Mouse (Mus musculus): Measurements from ENCODE around the gene Pnliprp2. TPM values are rescaled to one million over a fixed set of nuclear protein-coding genes. Genes with fewer than 3 reads are reported as not detected.

Gene Pnliprp2
- not detected in 2 replicates for polyA plus RNA-seq (2014; fragmentation: Nextera tagmentation; extraction: Ambion mirVana)

DNA sequence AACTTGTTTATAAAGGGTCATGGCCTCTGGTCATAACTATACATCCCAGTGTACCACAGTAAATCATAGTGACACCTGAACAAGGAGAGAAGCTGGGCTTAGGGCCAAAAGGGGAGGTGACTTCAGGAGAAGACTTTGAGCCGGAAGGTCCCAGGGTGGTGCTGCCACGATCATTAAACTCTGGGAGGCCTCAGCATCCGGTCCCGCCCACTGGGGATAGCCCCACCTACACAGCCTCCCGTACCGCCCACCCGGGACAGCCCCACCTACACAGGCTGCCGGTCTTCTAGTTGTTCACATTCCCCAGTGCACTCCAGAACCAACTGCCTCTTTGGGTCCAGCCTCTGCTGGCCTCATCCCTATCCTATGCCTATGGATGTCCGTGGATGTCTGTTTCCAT is at the start of gene Pnliprp2:
TSS of gene Pnliprp2 (plus strand) at position 297 of the 400 bp plus-strand sequence.
- Histone ChIP-seq H3K4me2 (ENCODE audit: low read depth, low read length) (no peak within 1 kb of the TSS), H3K36me3 (ENCODE audit: control insufficient read depth, insufficient read depth, low read length) (no peaks in the 10 kb centered on the region), H3K27me3 (replicated peaks; ENCODE audit: control insufficient read depth, insufficient read depth, low read length) (no peaks in the 10 kb centered on the region), H3K4me1 (ENCODE audit: control insufficient read depth, insufficient read depth, low read length) (no peaks in the 10 kb centered on the region), H3K9me3 (ENCODE audit: control insufficient read depth, low read length) (no peaks in the 10 kb centered on the region), H3K9ac (ENCODE audit: low read depth, low read length) (no peak within 1 kb of the TSS), H3K27ac (replicated peaks; ENCODE audit: low read depth, low read length) (no peak within 1 kb of the TSS), H3K4me3 (ENCODE audit: low read depth, low read length) (no peak within 1 kb of the TSS)
- DNase-seq (ENCODE audit: low spot score) (peak; percentile 42), ATAC-seq (ENCODE audit: low read depth) (peak; percentile 37; the same call in 1 of the 2 replicates)
- 62% methylated on average over 9 of the region's 9 CpGs for WGBS

DNA sequence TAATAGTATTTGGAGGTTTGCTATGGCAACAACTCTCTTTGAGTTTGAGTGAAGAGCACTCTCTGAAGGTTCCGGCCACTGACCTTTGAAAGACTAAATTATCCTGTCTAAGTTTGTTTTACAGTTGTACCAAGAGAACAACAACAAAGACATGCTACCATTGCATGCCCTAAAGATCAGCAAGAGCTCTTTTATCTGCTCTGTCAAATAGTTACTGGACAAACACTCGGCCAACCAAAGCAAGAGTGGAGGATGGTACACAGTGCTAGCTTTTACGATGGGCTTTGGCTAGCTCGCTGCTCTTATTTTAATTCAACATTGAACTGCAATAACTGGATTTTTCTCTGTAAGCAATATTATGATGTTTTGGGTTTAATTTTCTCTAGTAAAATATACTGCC is 41.6 kb upstream of the Pnliprp2 start:
- Histone ChIP-seq H3K27ac (replicated peaks; ENCODE audit: low read depth, low read length) (no peak overlapping the region), H3K36me3 (ENCODE audit: control insufficient read depth, insufficient read depth, low read length) (no peaks in the 10 kb centered on the region), H3K4me1 (ENCODE audit: control insufficient read depth, insufficient read depth, low read length) (no peaks in the 10 kb centered on the region), H3K4me3 (ENCODE audit: low read depth, low read length) (no peak overlapping the region), H3K9me3 (ENCODE audit: control insufficient read depth, low read length) (no peaks in the 10 kb centered on the region), H3K27me3 (replicated peaks; ENCODE audit: control insufficient read depth, insufficient read depth, low read length) (no peaks in the 10 kb centered on the region), H3K9ac (ENCODE audit: low read depth, low read length) (no peak overlapping the region), H3K4me2 (ENCODE audit: low read depth, low read length) (no peak overlapping the region)
- 87% methylated on average over 4 of the region's 4 CpGs for WGBS
- ATAC-seq (ENCODE audit: low read depth) (no peak), DNase-seq (ENCODE audit: low spot score) (no peak)

DNA sequence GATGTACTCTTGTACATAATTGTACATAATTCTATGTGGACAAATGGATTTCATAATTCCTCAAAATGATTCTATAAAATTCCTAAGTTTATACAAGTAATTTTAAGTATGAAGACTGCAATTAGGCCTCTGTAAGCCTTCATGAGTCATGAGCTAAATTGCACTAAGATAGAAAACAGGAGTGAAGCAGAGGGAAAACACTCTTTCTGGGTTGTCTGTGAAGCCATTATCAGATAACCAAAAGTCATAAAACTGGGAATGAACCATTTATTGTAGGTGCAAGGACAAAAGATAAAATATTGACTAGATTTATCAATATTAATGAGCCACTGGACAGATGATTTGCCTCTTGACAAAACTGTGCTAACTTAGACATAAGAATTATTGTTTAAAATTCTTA is 39.1 kb upstream of the Pnliprp2 start:
- Histone ChIP-seq H3K27ac (replicated peaks; ENCODE audit: low read depth, low read length) (no peak overlapping the region), H3K4me2 (ENCODE audit: low read depth, low read length) (no peak overlapping the region), H3K9me3 (ENCODE audit: control insufficient read depth, low read length) (0 out of 2 replicates have a peak, but pooled peaks cover 5% of the 10 kb centered on the region), H3K4me1 (ENCODE audit: control insufficient read depth, insufficient read depth, low read length) (no peaks in the 10 kb centered on the region), H3K4me3 (ENCODE audit: low read depth, low read length) (no peak overlapping the region), H3K36me3 (ENCODE audit: control insufficient read depth, insufficient read depth, low read length) (no peaks in the 10 kb centered on the region), H3K27me3 (replicated peaks; ENCODE audit: control insufficient read depth, insufficient read depth, low read length) (no peaks in the 10 kb centered on the region), H3K9ac (ENCODE audit: low read depth, low read length) (no peak overlapping the region)
- DNase-seq (ENCODE audit: low spot score) = no peak
- ATAC-seq (ENCODE audit: low read depth) = no peak

DNA sequence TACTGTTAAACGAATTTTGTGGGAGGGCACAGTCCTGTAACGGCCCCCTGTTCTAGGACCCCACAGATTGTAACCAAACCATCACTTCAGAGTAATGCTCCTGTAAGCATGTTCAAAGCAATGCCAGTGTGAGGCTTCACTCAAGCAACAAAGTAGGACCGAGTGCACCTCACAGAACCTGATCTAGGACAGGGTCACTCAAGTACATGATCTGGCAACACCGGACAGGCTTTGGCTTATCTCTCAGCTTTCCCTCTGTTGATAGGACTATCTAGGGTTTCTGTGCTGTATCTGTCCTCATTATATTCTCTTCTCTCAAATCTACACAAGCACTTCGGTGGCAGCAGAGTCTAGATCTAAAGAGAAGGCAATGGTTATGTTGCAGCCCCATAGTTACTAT is 33.0 kb upstream of the Pnliprp2 start:
- Histone ChIP-seq H3K9me3 (ENCODE audit: control insufficient read depth, low read length) (0 out of 2 replicates have a peak, but pooled peaks cover 8% of the 10 kb centered on the region), H3K27ac (replicated peaks; ENCODE audit: low read depth, low read length) (no peak overlapping the region), H3K36me3 (ENCODE audit: control insufficient read depth, insufficient read depth, low read length) (no peaks in the 10 kb centered on the region), H3K9ac (ENCODE audit: low read depth, low read length) (no peak overlapping the region), H3K4me1 (ENCODE audit: control insufficient read depth, insufficient read depth, low read length) (peaks cover 4% of the 10 kb centered on the region; the same call in 1 of the 2 replicates), H3K4me2 (ENCODE audit: low read depth, low read length) (no peak overlapping the region), H3K27me3 (replicated peaks; ENCODE audit: control insufficient read depth, insufficient read depth, low read length) (no peaks in the 10 kb centered on the region), H3K4me3 (ENCODE audit: low read depth, low read length) (no peak overlapping the region)
- WGBS = 88% methylated on average over 5 of the region's 5 CpGs
- ATAC-seq (ENCODE audit: low read depth) (no peak), DNase-seq (ENCODE audit: low spot score) (no peak)

DNA sequence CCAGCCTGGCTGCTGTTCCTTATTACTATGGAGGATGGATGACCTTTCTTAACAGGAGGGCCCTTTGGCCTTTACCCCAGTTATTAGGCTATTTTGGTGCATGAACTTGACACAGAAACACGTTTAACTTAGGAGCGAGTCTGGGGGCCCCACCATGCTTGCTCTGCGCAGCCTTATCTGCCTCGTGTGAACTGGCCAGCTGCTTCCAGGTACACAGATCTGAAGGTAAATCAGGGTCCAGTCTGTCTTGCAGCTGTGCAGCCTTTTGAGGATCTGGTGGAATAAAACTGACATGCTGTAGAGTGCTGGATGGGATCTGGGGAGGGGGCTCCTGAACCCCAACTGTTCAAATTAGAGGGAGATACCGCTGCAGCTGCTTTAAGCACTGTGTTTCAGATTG is 31.8 kb upstream of the Pnliprp2 start:
- no peak for ATAC-seq (ENCODE audit: low read depth)
- Histone ChIP-seq H3K36me3 (ENCODE audit: control insufficient read depth, insufficient read depth, low read length) (no peaks in the 10 kb centered on the region), H3K9ac (ENCODE audit: low read depth, low read length) (no peak overlapping the region), H3K4me2 (ENCODE audit: low read depth, low read length) (no peak overlapping the region), H3K27ac (replicated peaks; ENCODE audit: low read depth, low read length) (peak overlapping the region; percentile 58; the same call in 1 of the 2 replicates), H3K27me3 (replicated peaks; ENCODE audit: control insufficient read depth, insufficient read depth, low read length) (no peaks in the 10 kb centered on the region), H3K4me1 (ENCODE audit: control insufficient read depth, insufficient read depth, low read length) (peaks cover 4% of the 10 kb centered on the region; the same call in 1 of the 2 replicates), H3K9me3 (ENCODE audit: control insufficient read depth, low read length) (0 out of 2 replicates have a peak, but pooled peaks cover 8% of the 10 kb centered on the region), H3K4me3 (ENCODE audit: low read depth, low read length) (no peak overlapping the region)
- WGBS = 68% methylated on average over 5 of the region's 5 CpGs
- no peak for DNase-seq (ENCODE audit: low spot score)

DNA sequence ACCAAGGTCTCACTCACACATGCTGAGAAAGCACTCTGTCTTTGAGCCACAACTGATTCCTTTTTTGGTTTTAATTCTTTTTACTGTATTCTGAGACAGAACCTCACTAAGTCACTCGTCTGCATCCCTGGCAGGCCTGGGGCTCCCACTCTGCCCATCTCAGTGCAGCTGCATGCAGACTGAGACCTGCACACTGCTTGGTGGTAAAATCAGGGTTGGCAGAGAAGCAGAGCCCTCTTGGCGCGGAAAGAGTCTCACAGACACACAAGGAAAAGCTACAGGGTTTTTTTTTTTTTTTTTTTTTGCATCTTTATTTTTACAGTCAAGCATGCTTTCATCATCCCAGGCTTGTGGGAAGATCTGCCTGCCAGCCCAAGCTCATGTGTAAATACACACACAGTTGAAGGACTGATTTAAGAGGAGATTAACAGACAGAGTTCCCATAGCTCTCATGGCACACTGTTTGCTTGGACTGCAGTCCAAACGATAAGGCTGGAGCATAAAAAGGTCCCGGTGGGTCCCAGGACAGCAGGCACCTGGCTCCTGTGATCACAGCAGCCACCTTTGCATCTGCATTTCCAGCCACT is 31.0 kb upstream of the Pnliprp2 start, which contains the start of gene Pnliprp1:
TSS of gene Pnliprp1 (plus strand) at position 443 of the 587 bp plus-strand sequence.
- Histone ChIP-seq H3K4me2 (ENCODE audit: low read depth, low read length) (no peak within 1 kb of the TSS), H3K4me1 (ENCODE audit: control insufficient read depth, insufficient read depth, low read length) (peaks cover 4% of the 10 kb centered on the region; the same call in 1 of the 2 replicates), H3K4me3 (ENCODE audit: low read depth, low read length) (no peak within 1 kb of the TSS), H3K27me3 (replicated peaks; ENCODE audit: control insufficient read depth, insufficient read depth, low read length) (no peaks in the 10 kb centered on the region), H3K27ac (replicated peaks; ENCODE audit: low read depth, low read length) (peak within 1 kb of the TSS; percentile 58), H3K9ac (ENCODE audit: low read depth, low read length) (no peak within 1 kb of the TSS), H3K9me3 (ENCODE audit: control insufficient read depth, low read length) (0 out of 2 replicates have a peak, but pooled peaks cover 8% of the 10 kb centered on the region), H3K36me3 (ENCODE audit: control insufficient read depth, insufficient read depth, low read length) (no peaks in the 10 kb centered on the region)
- ATAC-seq (ENCODE audit: low read depth) (no peak), DNase-seq (ENCODE audit: low spot score) (peak; percentile 33)
- WGBS = 42% methylated on average over 5 of the region's 5 CpGs

DNA sequence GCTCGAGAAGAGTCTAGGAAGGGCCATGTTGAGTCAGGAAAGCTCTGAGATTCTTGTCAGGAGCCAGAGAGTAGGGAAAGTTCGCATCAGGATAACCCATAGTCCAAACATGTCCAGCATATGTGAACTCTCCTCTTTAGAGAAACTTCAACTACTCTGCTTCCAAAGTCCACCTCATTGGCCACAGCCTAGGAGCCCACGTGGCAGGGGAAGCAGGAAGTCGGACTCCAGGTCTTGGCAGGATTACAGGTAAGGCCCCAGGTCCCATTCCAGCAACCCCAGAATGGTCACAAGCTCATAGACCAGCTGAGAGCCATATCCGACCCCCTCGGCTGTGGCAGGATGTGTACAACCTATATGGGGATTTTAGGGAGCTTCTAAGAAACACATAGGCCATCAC is 26.3 kb upstream of the Pnliprp2 start:
- Histone ChIP-seq H3K9me3 (ENCODE audit: control insufficient read depth, low read length) (no peaks in the 10 kb centered on the region), H3K27ac (replicated peaks; ENCODE audit: low read depth, low read length) (no peak overlapping the region), H3K9ac (ENCODE audit: low read depth, low read length) (no peak overlapping the region), H3K4me1 (ENCODE audit: control insufficient read depth, insufficient read depth, low read length) (peaks cover under 1% of the 10 kb centered on the region; the same call in 1 of the 2 replicates), H3K36me3 (ENCODE audit: control insufficient read depth, insufficient read depth, low read length) (no peaks in the 10 kb centered on the region), H3K4me3 (ENCODE audit: low read depth, low read length) (no peak overlapping the region), H3K27me3 (replicated peaks; ENCODE audit: control insufficient read depth, insufficient read depth, low read length) (no peaks in the 10 kb centered on the region), H3K4me2 (ENCODE audit: low read depth, low read length) (no peak overlapping the region)
- 89% methylated on average over 6 of the region's 6 CpGs for WGBS
- DNase-seq (ENCODE audit: low spot score) (no peak), ATAC-seq (ENCODE audit: low read depth) (no peak)

DNA sequence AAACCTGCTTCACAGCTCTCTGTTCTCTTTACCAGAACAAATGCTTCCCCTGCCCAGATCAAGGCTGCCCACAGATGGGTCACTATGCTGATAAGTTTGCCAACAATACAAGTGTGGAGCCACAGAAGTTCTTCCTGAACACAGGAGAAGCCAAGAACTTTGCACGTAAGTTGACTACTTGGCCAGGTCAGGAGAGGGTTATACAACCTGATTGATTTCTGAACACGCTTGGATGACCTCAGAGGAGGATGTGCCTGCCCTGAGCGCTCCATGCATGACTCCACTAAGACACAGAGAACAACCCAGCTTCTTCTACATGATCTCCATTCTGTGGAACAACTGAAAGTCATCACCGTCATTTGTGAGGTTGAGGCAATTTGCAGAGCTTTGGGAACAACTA is 21.4 kb upstream of the Pnliprp2 start:
- Histone ChIP-seq H3K9me3 (ENCODE audit: control insufficient read depth, low read length) (no peaks in the 10 kb centered on the region), H3K27me3 (replicated peaks; ENCODE audit: control insufficient read depth, insufficient read depth, low read length) (no peaks in the 10 kb centered on the region), H3K4me1 (ENCODE audit: control insufficient read depth, insufficient read depth, low read length) (no peaks in the 10 kb centered on the region), H3K4me2 (ENCODE audit: low read depth, low read length) (no peak overlapping the region), H3K9ac (ENCODE audit: low read depth, low read length) (no peak overlapping the region), H3K36me3 (ENCODE audit: control insufficient read depth, insufficient read depth, low read length) (no peaks in the 10 kb centered on the region), H3K4me3 (ENCODE audit: low read depth, low read length) (no peak overlapping the region), H3K27ac (replicated peaks; ENCODE audit: low read depth, low read length) (no peak overlapping the region)
- DNase-seq (ENCODE audit: low spot score) (no peak), ATAC-seq (ENCODE audit: low read depth) (no peak)
- 83% methylated on average over 4 of the region's 4 CpGs for WGBS

DNA sequence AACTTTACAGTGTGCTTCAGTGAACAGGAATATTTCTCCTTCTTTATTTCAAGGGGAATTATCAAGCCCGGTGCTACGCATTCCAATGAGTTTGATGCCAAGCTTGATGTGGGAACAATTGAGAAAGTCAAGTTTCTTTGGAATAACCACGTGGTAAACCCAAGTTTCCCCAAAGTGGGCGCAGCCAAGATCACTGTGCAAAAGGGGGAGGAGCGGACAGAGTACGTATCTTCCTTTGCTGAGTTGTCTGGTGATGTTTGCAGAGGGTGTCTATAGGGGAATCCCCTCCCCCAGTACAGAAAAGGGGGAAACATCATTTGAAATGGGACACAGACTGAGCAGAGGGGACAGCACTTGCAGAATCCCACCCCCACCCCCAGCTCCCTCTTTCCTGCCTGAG is 18.5 kb upstream of the Pnliprp2 start:
- whole genome bisulfite sequencing = 72% methylated on average over 6 of the region's 6 CpGs
- Histone ChIP-seq H3K9ac (ENCODE audit: low read depth, low read length) (no peak overlapping the region), H3K27me3 (replicated peaks; ENCODE audit: control insufficient read depth, insufficient read depth, low read length) (no peaks in the 10 kb centered on the region), H3K27ac (replicated peaks; ENCODE audit: low read depth, low read length) (no peak overlapping the region), H3K4me3 (ENCODE audit: low read depth, low read length) (no peak overlapping the region), H3K9me3 (ENCODE audit: control insufficient read depth, low read length) (no peaks in the 10 kb centered on the region), H3K36me3 (ENCODE audit: control insufficient read depth, insufficient read depth, low read length) (no peaks in the 10 kb centered on the region), H3K4me2 (ENCODE audit: low read depth, low read length) (no peak overlapping the region), H3K4me1 (ENCODE audit: control insufficient read depth, insufficient read depth, low read length) (no peaks in the 10 kb centered on the region)
- no peak for ATAC-seq (ENCODE audit: low read depth)
- DNase-seq (ENCODE audit: low spot score) = no peak
